Mouse (Mus musculus) lung, postnatal 36 days (tissue): ENCODE measurements around the gene Itpr2.

Source experiments
- DNase-seq: peaks from one replicate; pipeline ENCODE4 v3.0.0; 2022; ENCODE audit warnings: mixed read lengths

The Itpr2 gene

DNA sequence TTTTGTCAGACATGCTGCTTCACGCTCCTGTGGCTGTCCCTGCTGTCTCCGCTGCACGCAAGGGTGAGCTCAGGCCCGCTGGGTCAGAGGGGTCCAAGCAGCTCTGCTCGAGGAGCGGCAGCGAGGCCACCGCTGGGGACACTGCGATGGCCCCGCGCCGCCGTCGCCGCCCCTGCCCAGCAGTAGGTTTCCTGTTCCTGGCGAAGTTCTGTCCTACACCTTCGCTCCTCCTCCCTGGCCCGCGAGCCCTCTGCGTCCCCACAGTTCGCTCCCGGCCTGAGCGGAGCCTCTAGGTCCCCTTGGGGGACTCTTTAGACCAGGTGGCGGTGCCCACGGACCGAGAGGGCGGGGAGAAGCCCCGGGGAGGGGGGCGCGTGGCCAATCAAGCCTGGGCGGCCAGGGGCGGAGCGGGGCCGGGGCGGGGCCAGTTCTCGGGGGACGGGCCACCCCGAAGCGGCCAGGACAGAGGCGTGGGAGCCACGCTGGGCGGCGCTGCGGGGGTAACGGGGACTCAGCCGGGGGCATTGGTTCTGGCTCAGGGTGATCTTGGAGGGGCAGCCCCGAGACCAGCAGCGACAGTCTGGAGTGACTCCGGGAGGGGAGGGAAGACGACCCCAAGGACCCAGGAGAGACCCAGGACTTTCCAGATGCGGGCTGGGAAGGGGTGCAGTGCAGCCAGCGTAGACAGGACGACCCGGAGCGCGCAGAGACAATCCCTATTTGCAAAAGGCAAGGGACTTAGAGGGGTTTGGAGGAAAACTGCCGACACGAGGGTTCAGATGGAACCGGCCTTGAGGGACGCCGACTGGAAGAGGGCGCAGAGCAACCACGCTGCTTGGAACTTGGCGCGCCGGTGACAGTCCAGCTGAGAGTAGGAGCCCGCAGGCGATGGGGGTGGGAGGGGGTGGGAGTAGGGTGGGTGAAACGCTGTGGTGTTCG lies at the start of gene Itpr2:
Gene Itpr2, minus strand, starts transcription at position 358 of the 939 bp plus-strand sequence.
- peak; percentile 95 for DNase-seq

DNA sequence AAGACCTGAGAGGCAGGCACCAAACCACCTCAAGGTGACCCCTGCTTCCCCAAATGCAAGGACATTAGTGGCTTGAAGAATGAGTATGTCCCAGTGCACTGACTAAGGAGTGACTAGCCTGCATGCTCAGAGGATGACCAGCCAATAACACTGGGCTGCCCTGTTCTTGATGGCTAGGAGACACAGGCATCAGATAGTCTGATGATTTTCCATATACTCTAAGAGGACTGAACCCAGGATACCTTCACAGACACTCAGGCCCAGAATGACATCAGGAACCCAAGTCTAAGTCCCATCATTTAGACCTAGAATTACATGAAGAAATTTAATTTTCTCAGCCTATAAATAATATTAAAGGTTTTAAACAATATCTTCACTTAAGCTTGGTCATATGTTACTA lies 49.3 kb upstream of the Itpr2 start:
- no peak for DNase-seq

DNA sequence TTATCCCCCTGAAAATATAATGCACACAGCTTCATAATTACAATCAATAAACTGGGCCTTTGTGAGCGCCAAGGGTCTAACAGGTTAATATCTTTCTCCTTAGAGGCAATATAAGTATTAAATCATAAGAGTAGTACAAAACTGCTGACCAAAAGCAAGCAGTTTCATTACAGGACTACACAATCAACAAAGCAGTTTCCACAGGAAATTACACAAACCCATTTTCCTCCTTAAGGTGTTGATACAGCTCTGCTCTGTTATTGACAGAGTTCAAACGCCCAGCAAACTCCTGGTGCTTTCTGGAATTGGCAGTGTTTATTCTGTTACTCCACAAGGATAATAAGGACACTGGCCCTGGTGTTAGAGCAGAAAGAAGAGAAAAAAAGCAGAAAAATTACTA lies 48.4 kb upstream of the Itpr2 start:
- DNase-seq = peak; percentile 36

DNA sequence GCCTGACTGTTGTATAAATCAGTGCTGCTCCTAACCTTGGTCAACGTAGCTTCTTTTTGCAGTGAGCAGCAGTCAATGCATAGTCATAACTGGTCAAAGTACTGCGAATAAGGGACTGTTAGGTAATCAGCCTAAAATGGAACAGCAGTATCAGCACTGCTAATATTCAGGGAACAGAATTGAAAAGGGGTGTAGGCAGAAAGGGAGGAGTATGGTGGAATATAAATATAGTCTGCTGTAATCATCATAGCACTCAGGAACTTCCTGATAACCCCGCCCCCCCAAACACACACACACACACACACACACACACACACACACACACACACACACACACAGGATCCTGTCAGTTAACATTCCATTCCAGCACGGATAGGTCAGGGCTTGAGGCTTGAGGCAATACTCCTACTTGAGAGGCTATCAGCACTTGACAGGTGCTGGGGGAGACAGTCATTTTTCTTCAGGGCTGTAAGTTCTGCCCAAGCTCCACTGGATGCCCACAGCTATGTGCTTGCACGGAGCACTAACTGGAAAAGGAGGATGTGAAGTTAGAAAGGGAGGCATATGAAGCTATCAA lies 43.4 kb upstream of the Itpr2 start:
- peak; percentile 42 for DNase-seq

DNA sequence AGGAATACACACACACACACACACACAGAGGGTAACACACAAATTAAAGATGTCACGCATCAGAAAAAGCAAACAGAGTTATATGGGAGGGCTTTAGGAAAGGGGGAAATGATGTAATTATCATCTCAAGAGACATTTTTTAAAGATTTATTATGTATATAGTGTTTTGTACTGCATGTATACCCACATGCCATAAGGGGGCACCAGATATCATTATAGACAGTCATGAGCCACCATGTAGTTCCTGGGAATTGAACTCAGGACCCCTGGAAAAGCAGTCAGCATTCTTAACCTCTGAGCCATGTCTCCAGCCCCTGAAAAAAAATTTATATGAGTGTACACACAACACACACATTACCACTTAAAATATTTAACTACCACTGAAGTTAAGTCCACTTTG lies 42.6 kb upstream of the Itpr2 start:
- no peak for DNase-seq

DNA sequence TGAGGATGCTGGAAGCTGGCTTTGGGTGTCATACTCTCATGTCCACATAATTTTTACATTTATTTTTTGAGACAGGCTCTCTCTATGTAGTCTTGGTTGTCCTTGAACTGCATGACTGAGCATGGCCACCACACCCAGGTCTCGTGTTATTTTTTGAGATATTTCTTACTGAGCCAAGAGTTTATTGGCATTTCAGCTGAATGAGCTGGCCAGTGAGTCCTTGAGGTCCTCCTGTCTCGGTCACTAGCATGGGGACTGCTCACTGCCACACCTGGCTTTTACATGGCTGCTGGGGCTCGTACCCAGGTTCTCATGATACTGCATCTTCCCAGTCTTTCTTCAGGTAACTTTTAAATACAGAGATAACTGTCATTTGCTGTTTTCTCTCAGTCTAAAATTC lies 38.4 kb upstream of the Itpr2 start:
- DNase-seq = no peak

DNA sequence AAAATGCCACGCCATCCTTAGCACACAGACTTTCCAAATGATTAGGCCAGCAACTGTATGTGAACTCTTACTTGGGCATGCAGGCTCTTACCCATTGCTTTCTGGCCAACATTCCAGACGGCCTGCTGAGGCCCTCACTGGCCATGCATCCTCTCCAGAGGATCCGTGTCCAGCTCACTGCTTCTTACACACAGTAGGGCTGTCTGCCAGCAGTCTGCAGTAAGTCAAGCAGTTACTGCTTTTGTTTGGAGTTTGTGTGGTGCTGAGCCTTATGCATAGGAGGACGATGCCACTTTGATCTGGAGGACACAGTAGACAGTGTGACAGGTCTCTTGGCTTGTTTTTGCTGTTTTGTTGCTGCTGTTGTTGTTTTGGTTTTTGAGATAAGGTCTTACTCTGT lies 36.6 kb upstream of the Itpr2 start:
- DNase-seq = no peak

DNA sequence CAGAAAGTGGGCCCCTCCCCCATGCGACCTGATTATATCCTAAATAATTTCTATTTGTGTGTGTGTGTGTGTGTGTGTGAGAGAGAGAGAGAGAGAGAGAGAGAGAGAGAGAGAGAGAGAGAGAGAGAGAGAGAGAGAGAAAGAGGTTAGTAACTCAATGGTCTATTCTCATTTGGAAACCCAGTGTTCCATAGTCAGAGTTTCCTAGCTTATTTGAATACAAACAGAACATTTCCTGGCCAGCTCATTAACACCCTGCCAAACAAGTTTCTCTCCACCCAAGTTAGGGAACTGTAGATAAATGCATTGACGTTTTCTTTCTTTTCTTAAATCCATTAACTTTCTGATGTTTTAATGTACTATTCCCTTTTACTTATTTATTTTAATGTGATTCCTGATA lies 36.0 kb upstream of the Itpr2 start:
- no peak for DNase-seq

DNA sequence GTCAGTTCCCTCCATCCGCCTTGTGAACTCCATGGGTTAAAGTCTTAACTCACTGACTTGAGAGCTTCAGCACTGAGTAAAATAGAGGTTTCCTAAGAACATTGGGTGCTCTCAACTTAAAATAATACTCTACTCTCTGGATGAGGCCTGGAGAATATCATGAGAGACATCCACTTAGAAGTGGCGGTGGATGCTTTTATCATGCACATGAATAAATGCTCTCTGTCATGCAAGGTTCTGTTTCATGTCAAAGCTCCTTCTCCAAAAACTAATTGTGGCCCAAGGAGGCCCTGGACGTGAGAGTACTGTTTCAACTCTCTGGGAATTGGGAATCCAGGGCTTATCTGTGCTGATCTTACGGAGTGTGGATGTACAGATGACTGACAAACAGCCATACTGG lies 35.1 kb upstream of the Itpr2 start:
- no peak for DNase-seq

DNA sequence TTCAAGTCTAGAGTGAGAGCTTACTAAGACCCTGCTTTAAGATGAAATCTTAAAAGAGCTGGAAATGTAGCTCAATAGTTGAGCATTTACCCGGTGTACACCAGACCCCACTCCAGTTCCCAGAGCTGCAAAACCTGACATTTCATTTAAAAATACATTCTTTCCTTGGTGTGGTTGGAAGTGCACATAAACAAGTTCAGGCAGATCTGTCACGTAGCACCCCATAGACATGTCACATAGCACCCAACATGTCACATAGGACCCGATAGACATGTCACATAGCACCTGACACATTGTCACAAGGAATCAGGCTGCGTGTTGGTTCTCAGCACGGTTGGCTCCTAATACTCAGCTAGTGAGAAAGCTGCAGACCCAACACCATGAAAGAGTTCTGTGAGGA lies 33.5 kb upstream of the Itpr2 start:
- no peak for DNase-seq

DNA sequence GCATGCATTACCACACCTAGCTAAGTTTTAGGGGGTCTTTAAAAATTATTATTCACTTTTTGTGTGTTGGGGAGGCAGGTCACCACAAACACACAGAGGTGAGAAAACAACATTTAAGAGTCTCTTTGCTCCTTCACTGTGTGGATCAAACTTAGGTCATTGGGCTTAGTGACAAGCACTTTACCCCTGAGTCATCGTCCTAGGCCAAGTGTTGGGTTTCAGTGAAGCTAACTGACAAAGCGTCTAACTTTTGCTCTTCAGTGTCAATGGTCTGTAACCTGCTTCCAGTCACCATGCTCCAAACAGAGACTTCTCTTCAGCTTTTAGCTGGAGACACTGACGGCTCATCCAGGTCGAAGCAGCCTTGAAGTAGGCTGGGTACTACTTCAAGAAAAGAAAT lies 31.1 kb upstream of the Itpr2 start:
- DNase-seq = no peak

DNA sequence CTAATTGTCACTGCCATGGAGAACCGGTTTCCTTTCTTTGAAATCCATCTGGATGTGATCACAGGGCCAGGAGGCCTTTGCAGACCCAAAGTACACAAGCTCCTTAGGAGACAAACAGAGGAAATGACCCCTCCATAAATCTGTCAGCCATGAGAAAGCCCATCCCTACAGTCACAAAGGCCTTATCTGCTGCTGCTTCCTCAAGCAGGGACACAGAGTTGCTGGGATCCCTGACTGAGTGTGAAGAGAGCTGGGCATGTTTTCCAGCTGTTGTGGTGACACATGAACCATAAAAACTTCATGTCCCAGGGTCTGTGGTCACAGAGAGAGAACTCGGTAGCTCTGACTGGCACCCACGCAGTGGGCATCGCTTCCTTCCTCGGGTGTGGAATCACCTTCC lies 28.7 kb upstream of the Itpr2 start:
- DNase-seq = peak; percentile 79

DNA sequence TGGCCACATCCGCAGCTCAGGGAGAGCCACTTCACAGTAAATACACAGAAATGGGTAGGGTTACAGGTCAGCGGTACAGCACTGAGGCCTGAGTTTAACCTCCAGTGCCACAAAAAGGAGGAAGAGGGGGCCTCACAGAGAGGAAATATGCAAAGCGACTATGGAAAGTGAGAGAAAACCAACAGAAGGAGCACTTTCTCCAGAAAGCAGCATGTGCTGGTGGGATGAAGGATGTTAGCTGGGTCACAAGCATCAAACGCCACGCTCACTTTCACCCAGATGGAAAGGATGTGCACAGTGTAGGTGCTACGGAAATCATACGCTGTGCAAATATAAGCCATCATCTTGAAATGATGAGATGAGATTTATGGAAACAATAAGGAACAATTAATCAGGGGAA lies 28.3 kb upstream of the Itpr2 start:
- no peak for DNase-seq

DNA sequence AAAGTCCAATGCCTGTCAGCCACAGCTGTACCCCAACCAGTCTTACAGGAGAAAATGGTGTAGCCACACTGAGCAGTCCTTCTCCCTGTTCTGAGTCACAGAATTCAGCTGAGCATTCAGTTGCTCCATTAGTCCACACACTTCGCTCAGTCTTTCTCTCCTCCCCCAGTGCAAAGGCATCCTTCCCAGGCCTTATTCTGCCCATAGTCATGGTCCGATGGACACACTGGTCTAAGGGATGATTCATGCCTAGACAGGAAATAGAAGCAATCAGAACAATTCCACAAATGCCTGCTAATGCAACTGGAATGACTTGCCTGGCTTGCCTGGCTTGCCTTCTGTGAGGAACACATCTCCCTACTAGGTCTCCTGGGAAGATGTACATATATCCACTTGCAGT lies 25.5 kb upstream of the Itpr2 start:
- no peak for DNase-seq

DNA sequence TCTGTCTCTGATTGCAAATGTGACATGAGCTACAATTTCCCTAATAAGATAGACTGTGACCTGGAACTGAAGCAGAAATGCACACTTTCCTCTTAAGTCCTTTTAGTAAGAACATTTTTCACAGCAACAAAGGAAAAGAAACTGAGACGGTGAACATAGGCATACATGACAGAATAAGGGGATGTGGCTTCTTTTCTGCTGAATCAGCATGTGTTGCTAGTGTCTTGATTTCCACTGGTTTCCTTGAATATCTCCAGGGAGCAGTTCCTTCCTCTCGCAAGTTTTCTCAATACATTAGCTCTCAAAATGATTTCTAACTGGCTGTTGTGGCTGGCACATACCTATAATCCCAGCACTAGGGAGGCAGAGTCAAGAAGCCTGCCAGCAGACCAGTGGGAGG lies 23.5 kb upstream of the Itpr2 start:
- no peak for DNase-seq

DNA sequence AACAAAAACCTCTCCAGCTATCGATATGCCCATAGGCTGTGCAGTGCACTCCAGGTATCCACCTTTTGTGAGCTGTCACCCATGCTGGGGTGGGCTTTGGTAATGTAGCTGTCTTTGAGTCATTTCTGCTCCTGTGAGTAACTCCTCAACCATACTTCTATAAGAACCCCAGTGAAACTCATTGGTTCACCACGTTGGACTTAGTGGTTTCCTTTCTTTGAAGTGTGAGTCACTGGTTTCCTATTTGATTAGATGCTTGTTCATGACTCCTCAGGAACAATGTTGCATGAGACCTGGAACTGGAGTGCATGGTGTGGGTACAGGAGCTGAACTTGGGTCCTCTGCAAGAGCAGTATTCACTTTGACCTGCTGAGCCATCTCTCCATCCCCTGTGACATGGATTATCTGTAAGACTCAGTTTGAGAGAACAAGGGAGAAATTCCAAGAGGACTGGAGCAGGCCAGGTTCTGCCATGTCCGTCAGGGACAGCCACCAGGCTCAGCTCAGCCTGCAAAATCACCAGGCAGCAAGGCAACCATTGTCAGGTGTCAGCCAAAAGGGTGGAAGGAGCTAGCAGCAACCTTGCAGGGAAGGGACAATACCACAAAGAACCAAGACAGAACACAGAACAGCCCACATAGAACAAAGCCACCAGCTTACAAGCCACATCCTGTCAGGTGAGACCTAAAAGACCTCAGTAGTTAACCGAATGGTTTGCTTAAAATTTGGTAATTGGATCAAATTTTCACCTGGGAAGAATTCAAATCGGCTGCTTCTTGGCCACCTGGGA lies 19.6 kb upstream of the Itpr2 start:
- DNase-seq = no peak

DNA sequence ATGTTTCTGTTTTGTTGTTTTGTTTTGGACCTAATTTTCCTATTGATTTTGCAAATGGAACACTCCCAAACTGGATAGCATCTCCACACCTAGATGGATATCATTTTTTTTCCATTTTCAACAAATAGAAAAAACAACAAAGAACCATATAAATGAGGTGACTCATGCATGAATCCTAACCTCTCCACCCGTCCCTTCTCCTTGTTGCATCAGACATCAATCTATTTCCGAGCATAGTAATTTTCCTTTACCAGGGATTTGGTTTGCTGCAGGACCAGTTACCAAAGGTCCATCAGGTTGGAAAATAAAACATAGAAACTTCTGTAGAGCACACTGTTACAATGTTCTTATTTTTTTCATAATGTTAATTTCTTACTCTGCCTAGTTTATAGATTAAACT lies 17.0 kb upstream of the Itpr2 start:
- DNase-seq = no peak

DNA sequence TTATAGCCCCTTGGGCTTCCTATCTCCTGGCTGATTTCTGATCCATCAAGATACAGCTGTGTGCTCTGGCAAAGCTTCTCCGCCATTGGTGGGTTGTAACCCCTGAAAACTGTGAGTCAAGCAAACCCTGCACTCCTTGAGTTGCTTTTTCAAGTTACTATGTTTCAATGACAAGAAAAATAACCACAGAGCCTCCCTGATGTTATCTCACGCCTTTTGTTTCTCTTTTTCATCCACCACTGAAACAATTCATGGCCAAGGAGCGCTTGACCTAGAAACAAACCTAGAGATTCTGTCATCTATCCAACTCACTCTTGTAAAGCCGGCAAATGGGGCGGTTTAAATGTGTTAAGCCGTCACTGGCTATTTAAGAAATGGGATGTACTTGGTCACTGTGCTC lies 13.9 kb upstream of the Itpr2 start:
- DNase-seq = no peak

DNA sequence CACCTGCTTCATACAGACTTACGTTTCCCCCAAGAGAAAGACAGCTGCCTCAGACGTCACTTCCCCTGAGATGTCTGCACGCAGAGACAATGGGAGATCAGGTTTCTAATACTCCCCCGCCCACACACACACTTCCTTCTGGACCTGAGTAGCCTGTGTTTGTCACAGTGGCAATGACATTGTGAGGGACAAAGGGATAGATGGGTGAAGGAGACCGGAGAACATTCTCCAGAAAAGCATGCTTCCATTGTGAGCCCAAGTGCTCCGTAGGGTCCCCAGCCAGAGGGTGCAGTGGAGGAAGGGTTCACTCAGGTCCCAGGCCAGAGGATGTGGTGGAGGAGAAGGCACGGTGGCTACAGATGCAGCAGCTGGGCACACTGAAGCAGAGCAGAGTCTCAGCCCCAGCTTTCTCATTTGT lies 12.5 kb upstream of the Itpr2 start:
- DNase-seq = peak; percentile 44

DNA sequence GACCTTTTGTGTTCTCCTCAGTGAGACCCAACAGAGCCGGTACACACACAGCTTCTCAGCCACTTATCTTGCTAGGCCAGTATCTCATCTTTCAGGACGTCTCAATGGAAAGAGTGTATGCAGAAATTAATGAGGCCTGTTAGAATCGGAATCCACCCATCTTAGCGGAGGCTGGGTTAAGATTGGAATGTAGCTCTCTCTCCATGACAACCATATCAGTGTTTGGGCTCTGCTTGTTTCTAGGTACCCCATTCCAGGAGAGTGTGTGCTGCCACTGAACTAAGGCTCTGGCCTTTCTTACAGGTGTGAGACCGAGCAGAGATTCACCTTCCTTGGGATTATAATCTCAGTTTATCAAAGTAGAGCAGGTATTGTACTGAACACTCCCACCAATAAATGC lies 11.9 kb upstream of the Itpr2 start:
- DNase-seq = no peak

DNA sequence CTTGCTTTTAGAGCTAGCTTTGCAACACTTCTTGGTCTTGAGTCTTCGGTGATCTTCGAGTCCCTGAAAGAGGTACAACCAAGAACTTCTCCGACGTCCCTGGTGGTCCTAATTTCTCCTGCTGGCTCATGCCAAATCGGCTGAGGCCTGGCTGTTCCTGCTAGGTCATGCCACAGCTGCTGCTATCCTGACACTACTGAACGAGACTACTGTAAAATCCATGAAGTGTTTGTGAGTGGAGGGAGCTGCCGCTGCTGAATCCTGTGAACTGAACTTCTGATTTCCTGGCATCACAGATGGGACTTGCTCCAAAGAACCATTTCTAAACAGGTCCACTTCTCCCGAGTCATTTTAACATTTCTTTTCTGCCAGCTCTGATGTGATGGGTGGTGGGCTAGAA lies 11.4 kb upstream of the Itpr2 start:
- no peak for DNase-seq

DNA sequence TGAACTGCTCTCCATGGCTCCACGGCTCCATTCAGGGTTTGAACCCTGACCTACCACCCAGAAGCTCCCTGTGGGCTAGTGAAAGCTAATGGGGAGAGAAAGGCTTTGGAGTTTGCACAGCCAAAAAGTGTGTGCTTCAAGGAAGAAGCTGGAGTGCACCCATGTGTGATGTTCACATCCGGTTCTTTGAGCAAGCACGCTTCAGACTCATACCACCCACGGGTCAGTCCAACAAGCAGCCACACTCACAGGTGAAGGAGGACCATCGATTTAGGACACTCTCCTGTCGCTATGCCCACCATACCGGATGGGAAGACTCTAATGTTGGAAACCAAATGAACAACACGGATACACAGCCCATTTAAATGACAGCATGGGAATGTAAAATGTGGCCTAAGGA lies 9.5 kb upstream of the Itpr2 start:
- DNase-seq = no peak

DNA sequence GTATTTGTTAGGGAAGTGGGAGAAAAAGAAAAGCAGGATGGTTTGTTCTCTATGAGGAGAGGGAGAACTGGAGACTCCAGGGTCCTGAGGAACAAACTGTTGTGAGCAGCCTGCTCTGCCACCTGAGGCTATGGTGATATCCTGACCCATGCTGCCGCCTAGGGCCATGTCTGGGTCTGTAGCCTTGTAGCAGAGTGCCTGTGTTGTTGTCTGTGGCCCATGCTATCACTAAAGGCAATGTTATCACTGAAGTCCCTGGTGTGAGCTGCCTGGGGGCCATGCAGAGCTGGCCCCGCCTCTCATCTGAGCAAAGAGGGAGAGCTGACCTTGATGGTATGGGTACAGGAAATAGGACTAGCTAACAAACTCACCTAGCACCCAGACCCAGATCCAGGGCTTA lies 7.9 kb upstream of the Itpr2 start:
- DNase-seq = no peak

DNA sequence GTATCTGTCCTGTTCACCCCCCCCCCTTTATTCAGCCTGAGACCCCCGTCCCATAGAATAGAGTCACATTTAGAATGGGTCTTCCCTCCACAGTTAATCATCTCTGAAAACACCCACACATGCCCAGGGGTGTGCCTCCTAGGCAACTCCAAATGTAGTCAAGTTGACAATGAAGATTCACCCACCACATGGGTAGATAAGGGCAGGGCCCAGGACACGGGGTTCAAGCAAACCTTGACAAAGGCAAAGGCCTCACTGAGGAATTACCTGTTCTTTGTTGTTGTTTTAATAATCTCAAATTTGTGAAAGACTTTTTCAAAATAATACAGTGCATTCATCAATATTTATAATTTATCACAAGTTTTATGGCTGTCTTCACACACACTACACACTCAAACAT lies 2.4 kb upstream of the Itpr2 start:
- DNase-seq = no peak
